Mouse (Mus musculus): ENCODE data around the gene Nav2. TPM values are rescaled to one million over a fixed set of nuclear protein-coding genes. Genes with fewer than 3 reads are reported as not detected.

Gene Nav2
- polyA plus RNA-seq, 1 experiment: 51.7 TPM

DNA sequence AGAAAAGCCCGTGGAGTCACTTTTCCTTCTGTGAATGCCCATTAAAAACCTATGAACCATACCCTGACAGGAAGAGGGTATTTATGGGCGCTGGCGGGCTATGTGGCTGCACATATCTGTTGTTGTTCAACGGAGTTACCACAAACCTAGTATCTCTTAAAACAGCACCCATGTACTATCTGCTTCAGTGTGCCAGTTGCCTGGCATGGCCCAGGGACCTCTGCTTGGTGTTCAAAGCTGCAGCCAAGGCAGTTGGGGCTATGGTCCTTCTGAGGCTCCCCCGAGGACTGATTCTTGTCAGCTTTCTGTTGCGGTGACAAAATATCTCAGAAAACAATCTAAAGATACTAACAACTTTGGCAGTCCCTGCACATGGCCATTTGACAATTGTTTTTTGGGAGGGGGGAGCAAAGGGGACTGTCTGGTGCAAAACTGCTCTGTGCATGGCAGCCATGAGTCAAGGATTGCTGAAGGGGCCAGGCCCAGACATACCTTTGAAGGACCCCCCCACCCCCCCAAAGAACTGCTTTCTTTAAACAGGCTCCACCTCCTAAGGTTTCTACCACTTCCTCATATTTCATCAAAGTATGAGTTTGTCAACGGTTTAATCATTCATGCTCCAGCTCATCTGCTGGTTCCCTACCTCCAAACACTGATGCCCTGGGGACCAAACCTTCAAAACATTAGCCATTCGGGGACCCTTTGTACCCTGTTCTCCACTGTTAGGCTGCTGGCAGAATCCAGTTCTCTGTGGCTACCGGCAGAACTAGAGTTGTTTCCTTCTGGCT, 43.7 kb upstream of the Nav2 start:
- Histone ChIP-seq H3K27me3 (ENCODE audit: control insufficient read depth, insufficient read depth, low read length, poor library complexity, severe bottlenecking) (no peaks in the 10 kb centered on the region), H3K9ac (ENCODE audit: low read depth, poor library complexity, severe bottlenecking) (no peak overlapping the region), H3K4me1 (ENCODE audit: control insufficient read depth, insufficient read depth, low read length) (no peaks in the 10 kb centered on the region), H3K4me3 (ENCODE audit: low read depth, low read length) (no peak overlapping the region), H3K36me3 (ENCODE audit: control insufficient read depth, insufficient read depth, low read length, poor library complexity, severe bottlenecking) (peaks cover 21% of the 10 kb centered on the region), H3K27ac (ENCODE audit: insufficient read depth, low read length) (no peak overlapping the region), H3K9me3 (replicated peaks; ENCODE audit: control insufficient read depth, insufficient read depth, low read length, poor library complexity, severe bottlenecking) (no peaks in the 10 kb centered on the region)
- TF ChIP-seq CTCF (IDR thresholded peaks at IDR 0.05; ENCODE audit: low read depth, low read length) (no peak), POLR2A (IDR thresholded peaks at IDR 0.05; ENCODE audit: insufficient read depth, low read length) (no peak), EP300 (IDR thresholded peaks at IDR 0.05; ENCODE audit: insufficient read depth, low read depth, low read length) (no peak)

DNA sequence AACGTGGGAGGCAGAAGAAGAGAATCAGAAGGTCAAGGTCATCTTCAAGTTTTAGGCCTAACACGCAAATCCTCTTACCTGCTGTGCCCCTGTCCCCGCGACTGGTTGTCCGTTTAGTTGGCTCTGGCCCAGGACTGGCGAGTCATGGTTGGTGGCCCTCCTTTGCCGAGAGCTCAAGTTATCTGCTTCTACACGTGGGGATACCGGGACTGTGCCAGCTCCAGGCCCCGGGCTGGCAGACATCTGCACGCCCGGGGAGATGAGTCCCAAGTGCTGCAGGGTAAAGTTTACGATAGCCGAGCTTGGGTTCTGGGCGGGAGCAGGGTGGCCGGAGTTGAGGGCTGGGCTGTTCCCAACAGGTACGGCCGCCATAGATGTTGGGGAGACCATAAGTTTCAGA, 40.9 kb upstream of the Nav2 start:
- H3K9me3 ChIP-seq (replicated peaks; ENCODE audit: control insufficient read depth, insufficient read depth, low read length, poor library complexity, severe bottlenecking): no peaks in the 10 kb centered on the region
- H3K9ac ChIP-seq (ENCODE audit: low read depth, poor library complexity, severe bottlenecking): no peak overlapping the region
- H3K36me3 ChIP-seq (ENCODE audit: control insufficient read depth, insufficient read depth, low read length, poor library complexity, severe bottlenecking): peaks cover 46% of the 10 kb centered on the region
- TF ChIP-seq CTCF (IDR thresholded peaks at IDR 0.05; ENCODE audit: low read depth, low read length): no peak
- no peaks in the 10 kb centered on the region for H3K4me1 ChIP-seq (ENCODE audit: control insufficient read depth, insufficient read depth, low read length)
- H3K27ac ChIP-seq (ENCODE audit: insufficient read depth, low read length): no peak overlapping the region
- H3K4me3 ChIP-seq (ENCODE audit: low read depth, low read length): no peak overlapping the region
- no peaks in the 10 kb centered on the region for H3K27me3 ChIP-seq (ENCODE audit: control insufficient read depth, insufficient read depth, low read length, poor library complexity, severe bottlenecking)

DNA sequence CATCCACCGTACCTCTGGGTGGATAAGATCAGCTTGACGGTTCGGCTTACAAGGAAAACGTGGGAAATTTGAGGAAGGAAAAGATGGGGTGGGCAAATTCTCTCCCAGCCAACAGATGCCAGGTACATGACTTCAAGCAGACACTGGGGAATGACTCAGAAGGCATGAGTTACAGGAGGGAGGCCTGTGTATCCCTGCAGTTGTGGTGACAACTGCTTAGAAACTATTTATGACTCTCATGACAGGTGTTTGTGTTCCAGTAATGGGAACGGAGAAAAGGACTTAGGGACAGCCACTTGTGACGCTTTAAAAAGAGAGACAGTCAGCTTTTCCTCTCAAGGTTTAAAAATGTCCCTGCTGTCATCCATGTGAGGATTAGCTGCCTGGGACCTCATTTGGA, 38.4 kb upstream of the Nav2 start:
- H3K9me3 ChIP-seq (replicated peaks; ENCODE audit: control insufficient read depth, insufficient read depth, low read length, poor library complexity, severe bottlenecking): no peaks in the 10 kb centered on the region
- no peaks in the 10 kb centered on the region for H3K27me3 ChIP-seq (ENCODE audit: control insufficient read depth, insufficient read depth, low read length, poor library complexity, severe bottlenecking)
- TF ChIP-seq POLR2A (IDR thresholded peaks at IDR 0.05; ENCODE audit: insufficient read depth, low read length): no peak
- no peak for TF ChIP-seq EP300 (IDR thresholded peaks at IDR 0.05; ENCODE audit: insufficient read depth, low read depth, low read length)
- TF ChIP-seq CTCF (IDR thresholded peaks at IDR 0.05; ENCODE audit: low read depth, low read length): no peak
- no peak overlapping the region for H3K27ac ChIP-seq (ENCODE audit: insufficient read depth, low read length)
- no peak overlapping the region for H3K4me3 ChIP-seq (ENCODE audit: low read depth, low read length)
- H3K36me3 ChIP-seq (ENCODE audit: control insufficient read depth, insufficient read depth, low read length, poor library complexity, severe bottlenecking): peaks cover 66% of the 10 kb centered on the region
- H3K9ac ChIP-seq (ENCODE audit: low read depth, poor library complexity, severe bottlenecking): no peak overlapping the region
- no peaks in the 10 kb centered on the region for H3K4me1 ChIP-seq (ENCODE audit: control insufficient read depth, insufficient read depth, low read length)

DNA sequence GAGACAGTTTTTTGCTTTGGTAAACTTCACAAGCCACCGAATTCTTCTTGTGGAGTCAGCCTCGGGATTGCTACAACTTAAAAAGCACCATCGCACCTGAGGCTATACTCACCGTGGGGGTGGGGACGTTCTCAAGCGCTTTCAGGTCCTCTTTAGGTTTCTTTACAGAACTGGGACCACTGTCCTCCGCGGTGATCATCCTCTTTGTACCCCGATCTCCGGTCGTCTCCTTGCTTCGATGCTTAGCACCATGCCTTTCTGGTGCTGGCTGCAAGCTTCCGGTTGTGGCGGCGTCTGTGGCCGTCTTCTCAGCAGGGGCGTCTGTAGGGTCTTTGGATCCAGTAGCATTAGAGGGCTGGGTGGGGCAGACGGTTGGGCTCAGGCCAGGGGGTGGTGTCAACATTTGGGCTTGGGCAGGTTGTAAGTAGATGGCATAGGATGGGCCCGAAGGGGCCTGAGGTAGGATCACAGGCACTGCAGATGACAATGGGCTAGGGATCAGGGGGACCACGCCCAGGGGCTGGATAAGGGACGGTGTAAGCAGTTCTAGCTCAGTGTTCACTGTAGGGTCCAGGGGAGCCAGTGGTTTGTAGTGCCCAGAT, 37.8 kb upstream of the Nav2 start:
- TF ChIP-seq EP300 (IDR thresholded peaks at IDR 0.05; ENCODE audit: insufficient read depth, low read depth, low read length): no peak
- no peak for TF ChIP-seq POLR2A (IDR thresholded peaks at IDR 0.05; ENCODE audit: insufficient read depth, low read length)
- no peak for TF ChIP-seq CTCF (IDR thresholded peaks at IDR 0.05; ENCODE audit: low read depth, low read length)
- no peaks in the 10 kb centered on the region for H3K4me1 ChIP-seq (ENCODE audit: control insufficient read depth, insufficient read depth, low read length)
- no peaks in the 10 kb centered on the region for H3K9me3 ChIP-seq (replicated peaks; ENCODE audit: control insufficient read depth, insufficient read depth, low read length, poor library complexity, severe bottlenecking)
- no peak overlapping the region for H3K4me3 ChIP-seq (ENCODE audit: low read depth, low read length)
- H3K36me3 ChIP-seq (ENCODE audit: control insufficient read depth, insufficient read depth, low read length, poor library complexity, severe bottlenecking): peaks cover 63% of the 10 kb centered on the region
- no peaks in the 10 kb centered on the region for H3K27me3 ChIP-seq (ENCODE audit: control insufficient read depth, insufficient read depth, low read length, poor library complexity, severe bottlenecking)
- no peak overlapping the region for H3K27ac ChIP-seq (ENCODE audit: insufficient read depth, low read length)
- no peak overlapping the region for H3K9ac ChIP-seq (ENCODE audit: low read depth, poor library complexity, severe bottlenecking)

DNA sequence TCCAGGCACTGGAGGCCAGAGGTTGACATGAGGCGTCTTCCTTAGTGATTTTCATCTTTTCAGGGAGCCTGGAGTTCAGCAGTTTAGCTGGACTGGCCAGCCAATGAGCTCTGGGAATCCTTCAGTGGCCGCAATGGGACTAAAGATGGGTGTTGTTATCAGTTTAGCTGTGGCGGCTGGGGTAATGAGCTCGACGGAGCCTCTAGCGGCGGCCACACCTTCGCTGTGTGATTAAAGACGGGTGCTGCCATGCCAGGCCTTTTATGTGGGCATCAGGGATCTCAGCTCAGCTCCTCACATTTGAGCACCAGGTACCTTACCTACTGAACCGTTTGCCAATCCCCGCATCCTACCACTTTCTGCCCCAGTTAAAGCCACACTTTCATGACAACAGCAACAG, 37.2 kb upstream of the Nav2 start:
- H3K4me3 ChIP-seq (ENCODE audit: low read depth, low read length): no peak overlapping the region
- H3K9me3 ChIP-seq (replicated peaks; ENCODE audit: control insufficient read depth, insufficient read depth, low read length, poor library complexity, severe bottlenecking): no peaks in the 10 kb centered on the region
- TF ChIP-seq CTCF (IDR thresholded peaks at IDR 0.05; ENCODE audit: low read depth, low read length) (no peak), POLR2A (IDR thresholded peaks at IDR 0.05; ENCODE audit: insufficient read depth, low read length) (no peak), EP300 (IDR thresholded peaks at IDR 0.05; ENCODE audit: insufficient read depth, low read depth, low read length) (no peak)
- H3K27ac ChIP-seq (ENCODE audit: insufficient read depth, low read length): no peak overlapping the region
- H3K36me3 ChIP-seq (ENCODE audit: control insufficient read depth, insufficient read depth, low read length, poor library complexity, severe bottlenecking): peaks cover 66% of the 10 kb centered on the region
- H3K4me1 ChIP-seq (ENCODE audit: control insufficient read depth, insufficient read depth, low read length): no peaks in the 10 kb centered on the region
- H3K27me3 ChIP-seq (ENCODE audit: control insufficient read depth, insufficient read depth, low read length, poor library complexity, severe bottlenecking): no peaks in the 10 kb centered on the region
- no peak overlapping the region for H3K9ac ChIP-seq (ENCODE audit: low read depth, poor library complexity, severe bottlenecking)

DNA sequence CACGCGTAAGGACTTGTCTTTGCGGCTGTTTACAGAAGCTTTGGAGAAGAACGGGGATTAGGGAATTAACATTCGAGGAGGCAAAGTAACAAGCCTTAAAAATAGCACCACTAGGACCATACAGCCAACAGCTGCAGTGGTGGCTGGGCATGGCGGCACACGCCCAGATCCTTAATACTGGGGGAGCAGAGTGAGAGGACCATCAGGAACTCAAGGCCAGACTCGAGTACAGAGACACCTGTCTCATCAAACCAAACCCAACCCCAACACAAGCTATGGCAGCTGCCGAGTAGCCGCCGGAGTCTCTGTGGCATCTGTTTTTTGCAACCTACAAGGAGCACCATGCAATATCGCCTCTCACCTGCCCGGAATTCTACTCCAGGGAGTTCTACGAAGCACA, 33.4 kb upstream of the Nav2 start:
- Histone ChIP-seq H3K36me3 (ENCODE audit: control insufficient read depth, insufficient read depth, low read length, poor library complexity, severe bottlenecking) (peaks cover 54% of the 10 kb centered on the region), H3K9me3 (replicated peaks; ENCODE audit: control insufficient read depth, insufficient read depth, low read length, poor library complexity, severe bottlenecking) (no peaks in the 10 kb centered on the region)

More for the DNA sequence above, 33.4 kb upstream of the Nav2 start:
- TF ChIP-seq EP300 (IDR thresholded peaks at IDR 0.05; ENCODE audit: insufficient read depth, low read depth, low read length): no peak
- no peak for TF ChIP-seq CTCF (IDR thresholded peaks at IDR 0.05; ENCODE audit: low read depth, low read length)
- no peak for TF ChIP-seq POLR2A (IDR thresholded peaks at IDR 0.05; ENCODE audit: insufficient read depth, low read length)
- H3K9ac ChIP-seq (ENCODE audit: low read depth, poor library complexity, severe bottlenecking): no peak overlapping the region
- no peak overlapping the region for H3K4me3 ChIP-seq (ENCODE audit: low read depth, low read length)
- no peaks in the 10 kb centered on the region for H3K4me1 ChIP-seq (ENCODE audit: control insufficient read depth, insufficient read depth, low read length)
- H3K27me3 ChIP-seq (ENCODE audit: control insufficient read depth, insufficient read depth, low read length, poor library complexity, severe bottlenecking): no peaks in the 10 kb centered on the region
- H3K27ac ChIP-seq (ENCODE audit: insufficient read depth, low read length): no peak overlapping the region

Data from ES-Bruce4 (cell line).